Mouse (Mus musculus): ENCODE measurements at regions not wholly inside any gene's neighbourhood (a gene's known extent, or its start where the extent isn't known, plus 50 kb on each side); places are given as distances from the start of the nearest gene placed in this dataset.
"Not testable (repeated sequence)": the region's sequence is repeated elsewhere in the genome, so short reads cannot be mapped to it uniquely, and the experiment has no call there.

- DNase-seq: no peak
Measured at GRCm38 (mm10) chr4:31268825-31269495, 694.9 kb upstream of the Map3k7 start.

- DNase-seq: no peak
Measured at GRCm38 (mm10) chr4:31274131-31274530, 689.8 kb upstream of the Map3k7 start.

GRCm38 (mm10) chr4:31290301-31290975 lies 673.5 kb upstream of the Map3k7 start:
- no peak for DNase-seq

GRCm38 (mm10) chr4:31293752-31294151 lies 670.1 kb upstream of the Map3k7 start:
- no peak for DNase-seq

GRCm38 (mm10) chr4:31297848-31298247 lies 666.0 kb upstream of the Map3k7 start:
- DNase-seq: no peak

- no peak for DNase-seq
Measured at GRCm38 (mm10) chr4:31319269-31319668, 644.6 kb upstream of the Map3k7 start.

GRCm38 (mm10) chr4:31320734-31321507 lies 643.0 kb upstream of the Map3k7 start:
- no peak for DNase-seq

GRCm38 (mm10) chr4:31323816-31324215 lies 640.1 kb upstream of the Map3k7 start:
- DNase-seq: no peak

GRCm38 (mm10) chr4:31328798-31329197 lies 635.1 kb upstream of the Map3k7 start:
- no peak for DNase-seq

GRCm38 (mm10) chr4:31331053-31331452 lies 632.8 kb upstream of the Map3k7 start:
- no peak for DNase-seq

GRCm38 (mm10) chr4:31335686-31336085 lies 628.2 kb upstream of the Map3k7 start:
- no peak for DNase-seq

- DNase-seq: no peak
Measured at GRCm38 (mm10) chr4:31337980-31338379, 625.9 kb upstream of the Map3k7 start.

- no peak for DNase-seq
Measured at GRCm38 (mm10) chr4:31343312-31344248, 620.3 kb upstream of the Map3k7 start.

- DNase-seq: not testable (repeated sequence)
Measured at GRCm38 (mm10) chr4:31354046-31354445, 609.9 kb upstream of the Map3k7 start.

GRCm38 (mm10) chr4:31354953-31355352 lies 608.9 kb upstream of the Map3k7 start:
- DNase-seq: no peak

GRCm38 (mm10) chr4:31366172-31366571 lies 597.7 kb upstream of the Map3k7 start:
- DNase-seq: no peak

GRCm38 (mm10) chr4:31367031-31367430 lies 596.9 kb upstream of the Map3k7 start:
- no peak for DNase-seq

- no peak for DNase-seq
Measured at GRCm38 (mm10) chr4:31370062-31370461, 593.8 kb upstream of the Map3k7 start.

GRCm38 (mm10) chr4:31381069-31381969 lies 582.6 kb upstream of the Map3k7 start:
- DNase-seq: no peak

GRCm38 (mm10) chr4:31392932-31393632 lies 570.8 kb upstream of the Map3k7 start:
- no peak for DNase-seq

- no peak for DNase-seq
Measured at GRCm38 (mm10) chr4:31395538-31395937, 568.4 kb upstream of the Map3k7 start.
